Mouse (Mus musculus) lung, adult 2 months (tissue): Measurements from ENCODE around the gene Zfp961.

Experiments used
- CTCF ChIP-seq: fragments of 200-500 bp; IDR thresholded peaks from 2 replicates; pipeline ENCODE4 v1.5.1; 2011; ENCODE audit warnings: mild to moderate bottlenecking, low read length, control low read depth; ENCODE audit not compliant: insufficient read depth
- POLR2A ChIP-seq: fragments of 200-500 bp; IDR thresholded peaks from 2 replicates; pipeline ENCODE4 v1.6.1; 2011; ENCODE audit warnings: low read depth, mild to moderate bottlenecking, control low read depth, low read length, borderline replicate concordance; ENCODE audit errors: extremely low read depth

DNA sequence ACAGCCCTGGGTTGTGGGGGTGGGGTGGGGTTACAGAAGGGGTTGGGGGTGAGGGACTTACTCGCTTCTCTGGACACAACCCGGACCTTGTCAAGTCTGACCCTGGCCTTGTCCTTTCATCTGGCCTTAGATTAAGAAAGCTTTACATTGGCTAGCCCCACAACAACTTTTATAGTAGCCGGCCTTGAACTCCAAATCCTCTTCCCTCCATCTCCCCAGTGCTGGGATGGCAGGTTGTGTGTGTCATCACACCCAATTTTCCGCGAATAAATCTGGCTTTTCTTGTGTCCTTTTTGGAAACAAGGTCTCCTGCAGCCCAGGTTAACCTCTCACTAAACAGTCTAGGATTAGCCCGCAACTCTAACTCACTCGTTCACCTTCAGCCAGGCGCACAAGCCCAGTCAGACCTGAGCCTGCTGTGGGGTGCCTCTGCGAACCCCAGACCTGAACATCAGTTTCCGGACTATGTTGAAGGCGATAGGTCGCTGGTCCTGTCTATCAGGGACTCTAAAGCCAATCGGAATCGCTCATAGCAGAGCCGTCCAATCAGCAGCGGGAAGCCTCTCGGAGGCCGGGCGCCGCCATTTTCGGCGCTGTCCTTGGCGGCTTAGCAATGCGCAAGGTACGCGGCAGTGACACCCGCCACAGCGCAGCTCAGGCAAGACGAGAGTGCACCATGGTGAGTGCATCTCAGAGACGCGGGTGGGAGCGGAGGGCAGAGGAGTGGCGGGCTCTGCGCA, at the start of gene Zfp961:
- TF ChIP-seq CTCF (no peak), POLR2A (peak; percentile 75; the same call in 1 of the 2 replicates)
